Comparison of ENCODE assay signal across 8 mouse cellular contexts in the genomic region with DNA sequence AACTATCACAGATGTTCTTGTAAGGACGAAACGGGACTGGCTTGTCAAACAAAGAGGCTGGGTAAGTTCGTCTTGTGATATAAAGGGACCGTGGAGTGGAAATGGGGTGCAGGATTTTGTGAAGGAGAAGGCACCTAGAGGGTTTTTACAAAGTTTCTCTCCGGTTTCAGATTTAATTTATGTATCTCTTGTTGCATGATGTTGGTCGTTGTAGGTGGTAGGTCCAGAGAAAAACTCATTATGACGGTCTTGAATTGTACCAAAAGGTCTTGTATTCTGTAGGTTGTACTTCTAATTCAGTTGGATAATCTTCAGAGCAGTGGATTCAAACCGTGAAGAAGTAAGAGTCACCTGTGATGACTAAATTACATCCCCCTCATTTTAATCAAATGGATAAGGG. TPM values are rescaled to one million over a fixed set of nuclear protein-coding genes. Genes with fewer than 3 reads are reported as not detected.
A peak's percentile ranks its signal among the peaks of the same experiment; 100 is the strongest.
DNase-seq lines count a peak whose midpoint lies in the region; ATAC-seq and TF ChIP-seq lines count a peak whose summit lies in the region.

No protein-coding gene starts in this region.

- TF ChIP-seq POLR2A in testis, adult 2 months (IDR thresholded peaks at IDR 0.05; ENCODE audit: control insufficient read depth, low read depth, low read length): no peak

- H3K4me1 ChIP-seq in testis, adult 2 months (ENCODE audit: control insufficient read depth, insufficient read depth, low read length): peaks cover 6% of the 10 kb centered on the region; the same call in 1 of the 2 replicates
- peaks cover 68% of the 10 kb centered on the region for H3K4me1 ChIP-seq in liver, embryonic 12.5 days

- H3K9me3 ChIP-seq in liver, embryonic 12.5 days (replicated peaks): no peaks in the 10 kb centered on the region

- ATAC-seq in liver, embryonic 12.5 days: no peak

- TF ChIP-seq CTCF in gastrocnemius, adult 2 months (IDR thresholded peaks at IDR 0.05): no peak
- TF ChIP-seq CTCF in testis, adult 2 months (IDR thresholded peaks at IDR 0.05; ENCODE audit: control insufficient read depth, insufficient read depth, insufficient replicate concordance, low read depth, low read length): no peak

- no peak for DNase-seq in gastrocnemius, adult 2 months
- no peak for DNase-seq in gastrocnemius, postnatal 10 days
- no peak for DNase-seq in testis, postnatal 14 days (ENCODE audit: low spot score)
- no peak for DNase-seq in right cerebral cortex, postnatal 25 days
- no peak for DNase-seq in frontal cortex, postnatal 36 days (ENCODE audit: low spot score in 2 of 2)
- DNase-seq in gastrocnemius, adult 8-10 months (ENCODE audit: low spot score in 2 of 2): no peak

- peak overlapping the region; percentile 97 for H3K4me3 ChIP-seq in gastrocnemius, adult 2 months
- peak overlapping the region; percentile 97 for H3K4me3 ChIP-seq in testis, adult 2 months (ENCODE audit: control insufficient read depth, low read depth, low read length)
- H3K4me3 ChIP-seq in liver, embryonic 12.5 days: peak overlapping the region; percentile 100

- no peaks in the 10 kb centered on the region for H3K27me3 ChIP-seq in testis, adult 2 months (ENCODE audit: control insufficient read depth, insufficient read depth, low read length)
- no peaks in the 10 kb centered on the region for H3K27me3 ChIP-seq in liver, embryonic 12.5 days (replicated peaks)

- WGBS in liver, embryonic 12.5 days (ENCODE audit: insufficient replicate concordance): 2% methylated on average over 8 of the region's 8 CpGs

- peak overlapping the region; percentile 100 for H3K9ac ChIP-seq in liver, embryonic 12.5 days

- no peaks in the 10 kb centered on the region; the same call in 1 of the 2 replicates for H3K36me3 ChIP-seq in testis, adult 2 months (ENCODE audit: control insufficient read depth, insufficient read depth, low read length)
- peaks cover 52% of the 10 kb centered on the region for H3K36me3 ChIP-seq in liver, embryonic 12.5 days

- peak overlapping the region; percentile 85 for H3K4me2 ChIP-seq in liver, embryonic 12.5 days

- intact Hi-C loops in gastrocnemius, adult 2 months (cut with DNase I): loop anchor here (1.0 kb wide), 1 partner anchor 16 kb away; no protein-coding TSS in a partner anchor

- H3K27ac ChIP-seq in gastrocnemius, adult 2 months: peak overlapping the region; percentile 100
- H3K27ac ChIP-seq in testis, adult 2 months (ENCODE audit: control insufficient read depth, insufficient read depth, low read depth, low read length): peak overlapping the region; percentile 100
- peak overlapping the region; percentile 98 for H3K27ac ChIP-seq in liver, embryonic 12.5 days

RNA-seq across cellular contexts. Expression of a gene that starts 1.4 kb away (rescaled TPM):
- total RNA-seq in gastrocnemius, adult 2 months (2021): 100 to 1,000 TPM; 110 to 123 TPM
- total RNA-seq in gastrocnemius, postnatal 10 days (2021): 100 to 1,000 TPM in 1 of 2 experiments, 10 to 100 TPM in 1; 96.8 to 111 TPM
- polyA plus RNA-seq in testis, adult 2 months (2012; rRNA removed): 27.4 and 40.2 TPM in 2 replicates
- polyA plus RNA-seq in liver, embryonic 12.5 days (2016; fragmentation: Nextera tagmentation; extraction: Ambion mirVana): 66.5 and 73.8 TPM in 2 replicates
- total RNA-seq in gastrocnemius, adult 8-10 months (2022): 100 to 1,000 TPM in 3 of 4 experiments, 10 to 100 TPM in 1; 95.7 to 113 (median 106) TPM

RNA-seq across cellular contexts. Expression of a gene that starts 27.8 kb away (rescaled TPM):
- total RNA-seq in gastrocnemius, adult 2 months (2021): 10 to 100 TPM; 17.2 to 32.0 TPM
- 10 to 100 TPM; 23.9 to 26.3 TPM for total RNA-seq in gastrocnemius, postnatal 10 days (2021)
- 0.74 and 2.3 TPM in 2 replicates for polyA plus RNA-seq in testis, adult 2 months (2012; rRNA removed)
- 0.30 and 0.35 TPM in 2 replicates for polyA plus RNA-seq in liver, embryonic 12.5 days (2016; fragmentation: Nextera tagmentation; extraction: Ambion mirVana)
- 10 to 100 TPM; 13.8 to 23.4 (median 18.2) TPM for total RNA-seq in gastrocnemius, adult 8-10 months (2022)

RNA-seq across cellular contexts. Expression of a gene that starts 35.2 kb away (rescaled TPM):
- 100 to 1,000 TPM in 1 of 2 experiments, 10 to 100 TPM in 1; 97.2 to 102 TPM for total RNA-seq in gastrocnemius, adult 2 months (2021)
- 10 to 100 TPM; 80.1 to 80.2 TPM for total RNA-seq in gastrocnemius, postnatal 10 days (2021)
- 11.1 and 13.9 TPM in 2 replicates for polyA plus RNA-seq in testis, adult 2 months (2012; rRNA removed)
- polyA plus RNA-seq in liver, embryonic 12.5 days (2016; fragmentation: Nextera tagmentation; extraction: Ambion mirVana): 42.9 and 45.0 TPM in 2 replicates
- 100 to 1,000 TPM; 104 to 118 (median 108) TPM for total RNA-seq in gastrocnemius, adult 8-10 months (2022)
